Comparison of ENCODE assay signal across 16 mouse cellular contexts in the genomic region with DNA sequence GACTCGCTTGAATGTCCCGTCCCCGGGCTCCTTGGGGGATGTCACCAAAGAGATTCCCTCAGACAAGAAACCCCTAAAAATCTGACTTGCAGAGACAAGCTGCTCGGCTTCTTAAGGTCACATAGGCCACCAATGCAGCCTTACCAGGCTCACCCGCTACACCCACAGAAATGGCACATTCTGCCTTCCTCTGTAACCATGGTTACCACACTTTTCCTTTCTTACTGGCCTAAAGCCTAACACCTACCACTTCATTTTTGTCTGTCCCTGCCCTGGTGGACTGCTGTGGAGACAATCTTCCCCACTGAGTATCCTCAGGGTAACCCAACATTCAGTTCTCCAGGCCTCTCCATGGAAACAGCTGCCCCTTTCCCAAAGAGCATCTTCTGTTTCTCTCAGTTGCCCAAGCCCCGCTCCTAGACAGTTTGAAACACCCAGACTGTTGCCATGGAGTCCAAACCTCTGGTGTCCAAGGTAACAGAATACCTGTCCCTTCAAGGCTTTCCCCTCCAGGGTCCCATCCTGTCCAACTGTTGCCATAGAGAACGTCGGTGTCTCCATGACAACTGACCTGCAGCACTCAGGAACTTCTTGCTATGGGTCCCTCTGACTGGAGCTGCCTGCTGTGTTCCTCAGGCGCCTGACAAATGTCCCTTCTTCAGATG. TPM values are rescaled to one million over a fixed set of nuclear protein-coding genes. Genes with fewer than 3 reads are reported as not detected.
DNase-seq lines count a peak whose midpoint lies in the region; ATAC-seq lines count a peak whose summit lies in the region.
"Had no signal": no experiment of that assay in that cellular context is flagged by ENCODE, and none has a peak within 500 bp of the region (broad histone marks: within the 10 kb centered on the region; RNA-seq: fewer than 3 reads in every experiment).

No protein-coding gene starts in this region.

- no peak overlapping the region for H3K4me3 ChIP-seq in forebrain, embryonic 13.5 days
- H3K4me3 ChIP-seq in forebrain, embryonic 10.5 days, result no peak overlapping the region
- no peak overlapping the region for H3K4me3 ChIP-seq in hindbrain, embryonic 16.5 days (ENCODE audit: low read length)
- no peak overlapping the region for H3K4me3 ChIP-seq in neural tube, embryonic 12.5 days
- H3K4me3 ChIP-seq: heart, embryonic 13.5 days had no signal

- no peak overlapping the region for H3K27ac ChIP-seq in forebrain, embryonic 13.5 days
- no peak overlapping the region for H3K27ac ChIP-seq in forebrain, embryonic 10.5 days
- H3K27ac ChIP-seq in hindbrain, embryonic 16.5 days (ENCODE audit: low read depth, low read length), result no peak overlapping the region
- H3K27ac ChIP-seq in neural tube, embryonic 12.5 days, result no peak overlapping the region
- H3K27ac ChIP-seq: heart, embryonic 13.5 days had no signal

- 57% methylated on average over 9 of the region's 9 CpGs for WGBS in forebrain, embryonic 13.5 days
- 62% methylated on average over 9 of the region's 9 CpGs for WGBS in forebrain, embryonic 10.5 days
- 29% methylated on average over 9 of the region's 9 CpGs for WGBS in hindbrain, embryonic 16.5 days
- 40% methylated on average over 9 of the region's 9 CpGs for WGBS in neural tube, embryonic 12.5 days

- H3K27me3 ChIP-seq in forebrain, embryonic 13.5 days, result peaks cover 60% of the 10 kb centered on the region
- H3K27me3 ChIP-seq in forebrain, embryonic 10.5 days (ENCODE audit: poor library complexity, severe bottlenecking), result peaks cover 89% of the 10 kb centered on the region
- peaks cover 31% of the 10 kb centered on the region for H3K27me3 ChIP-seq in hindbrain, embryonic 16.5 days (replicated peaks; ENCODE audit: control insufficient read depth, insufficient read depth, low read length)
- H3K27me3 ChIP-seq in neural tube, embryonic 12.5 days (replicated peaks), result peaks cover 62% of the 10 kb centered on the region

- no peak overlapping the region for H3K9ac ChIP-seq in forebrain, embryonic 13.5 days
- no peak overlapping the region; the same call in 1 of the 2 replicates for H3K9ac ChIP-seq in hindbrain, embryonic 16.5 days (ENCODE audit: low read depth, low read length)
- no peak overlapping the region for H3K9ac ChIP-seq in neural tube, embryonic 12.5 days
- H3K9ac ChIP-seq: heart, embryonic 13.5 days; lung, embryonic 14.5 days had no signal

- H3K9me3 ChIP-seq in forebrain, embryonic 13.5 days (replicated peaks), result no peaks in the 10 kb centered on the region
- H3K9me3 ChIP-seq in forebrain, embryonic 10.5 days, result no peaks in the 10 kb centered on the region
- no peaks in the 10 kb centered on the region for H3K9me3 ChIP-seq in hindbrain, embryonic 16.5 days (ENCODE audit: control insufficient read depth, low read length)
- no peaks in the 10 kb centered on the region for H3K9me3 ChIP-seq in neural tube, embryonic 12.5 days
- H3K9me3 ChIP-seq: heart, embryonic 13.5 days had no signal

- no peak for DNase-seq in forebrain, embryonic 10.5 days (ENCODE audit: extremely low spot score, low spot score)
- DNase-seq in ZHBTc4 (ENCODE audit: low read depth, low spot score), result peak; percentile 75
- no peak for DNase-seq in natural killer cell, adult 2 months (ENCODE audit: low spot score in 2 of 2)
- no peak for DNase-seq in Muller cell, postnatal 12 days (ENCODE audit: inconsistent ontology term)
- DNase-seq: adrenal gland, postnatal 10 days; cerebellum, postnatal 25 days; gastrocnemius, postnatal 25 days; kidney, adult 9 months; lung, embryonic 14.5 days; right cerebral cortex, postnatal 14 days had no signal

- ATAC-seq in forebrain, embryonic 13.5 days, result 0 out of 2 replicates have a peak, but pooled peaks have one; percentile 5
- ATAC-seq in hindbrain, embryonic 16.5 days, result peak; percentile 35
- peak; percentile 37 for ATAC-seq in neural tube, embryonic 12.5 days (ENCODE audit: low FRiP score, low read depth)
- no peak for ATAC-seq in inflammation-experienced regulatory T-cells, adult 6 months

- H3K4me2 ChIP-seq in forebrain, embryonic 13.5 days, result no peak overlapping the region
- H3K4me2 ChIP-seq in hindbrain, embryonic 16.5 days (ENCODE audit: low read length), result no peak overlapping the region
- no peak overlapping the region; the same call in 1 of the 2 replicates for H3K4me2 ChIP-seq in neural tube, embryonic 12.5 days (replicated peaks)
- H3K4me2 ChIP-seq: heart, embryonic 13.5 days; lung, embryonic 14.5 days had no signal

- peaks cover 15% of the 10 kb centered on the region for H3K36me3 ChIP-seq in forebrain, embryonic 13.5 days (ENCODE audit: poor library complexity, severe bottlenecking)
- H3K36me3 ChIP-seq in forebrain, embryonic 10.5 days (replicated peaks), result no peaks in the 10 kb centered on the region
- H3K36me3 ChIP-seq in hindbrain, embryonic 16.5 days (ENCODE audit: control insufficient read depth, insufficient read depth, low read length), result no peaks in the 10 kb centered on the region
- H3K36me3 ChIP-seq in neural tube, embryonic 12.5 days, result peaks cover 3% of the 10 kb centered on the region; the same call in 1 of the 2 replicates
- H3K36me3 ChIP-seq: heart, embryonic 13.5 days had no signal

- peaks cover 24% of the 10 kb centered on the region for H3K4me1 ChIP-seq in forebrain, embryonic 13.5 days
- H3K4me1 ChIP-seq in forebrain, embryonic 10.5 days, result peaks cover 34% of the 10 kb centered on the region
- peaks cover 26% of the 10 kb centered on the region for H3K4me1 ChIP-seq in hindbrain, embryonic 16.5 days (ENCODE audit: control insufficient read depth, insufficient read depth, low read depth, low read length)
- H3K4me1 ChIP-seq in neural tube, embryonic 12.5 days, result peaks cover 26% of the 10 kb centered on the region

RNA-seq across cellular contexts. Expression of gene Hapln4, which starts 6.2 kb away (rescaled TPM):
- 0.14 and 0.16 TPM in 2 replicates for polyA plus RNA-seq in forebrain, embryonic 13.5 days (2015; fragmentation: Nextera tagmentation; extraction: Ambion mirVana)
- 0.05 and 0.12 TPM in 2 replicates for polyA plus RNA-seq in forebrain, embryonic 10.5 days (2016; fragmentation: Nextera tagmentation; extraction: Ambion mirVana)
- polyA plus RNA-seq in hindbrain, embryonic 16.5 days (2015; fragmentation: Nextera tagmentation; extraction: Ambion mirVana), result 1.2 and 1.3 TPM in 2 replicates
- 0.33 and 0.50 TPM in 2 replicates for polyA plus RNA-seq in neural tube, embryonic 12.5 days (2016; fragmentation: Nextera tagmentation; extraction: Ambion mirVana)
- polyA plus RNA-seq in inflammation-experienced regulatory T-cells, adult 6 months (2017; shearing (Covaris generic)), result not detected

RNA-seq across cellular contexts. Expression of gene Tm6sf2, which starts 16.7 kb away (rescaled TPM):
- 1.1 and 1.3 TPM in 2 replicates for polyA plus RNA-seq in forebrain, embryonic 13.5 days (2015; fragmentation: Nextera tagmentation; extraction: Ambion mirVana)
- 0.35 and 0.68 TPM in 2 replicates for polyA plus RNA-seq in forebrain, embryonic 10.5 days (2016; fragmentation: Nextera tagmentation; extraction: Ambion mirVana)
- 1.2 and 1.4 TPM in 2 replicates for polyA plus RNA-seq in hindbrain, embryonic 16.5 days (2015; fragmentation: Nextera tagmentation; extraction: Ambion mirVana)
- 1.2 and 1.7 TPM in 2 replicates for polyA plus RNA-seq in neural tube, embryonic 12.5 days (2016; fragmentation: Nextera tagmentation; extraction: Ambion mirVana)
- polyA plus RNA-seq in inflammation-experienced regulatory T-cells, adult 6 months (2017; shearing (Covaris generic)), result under 1 TPM in 2 of 3 experiments, not detected in 1; 0.59 to 0.94 TPM

RNA-seq across cellular contexts. Expression of gene Ncan, which starts 31.2 kb away (rescaled TPM):
- polyA plus RNA-seq in forebrain, embryonic 13.5 days (2015; fragmentation: Nextera tagmentation; extraction: Ambion mirVana), result 100 and 102 TPM in 2 replicates
- 10.5 and 13.5 TPM in 2 replicates for polyA plus RNA-seq in forebrain, embryonic 10.5 days (2016; fragmentation: Nextera tagmentation; extraction: Ambion mirVana)
- polyA plus RNA-seq in hindbrain, embryonic 16.5 days (2015; fragmentation: Nextera tagmentation; extraction: Ambion mirVana), result 178 and 200 TPM in 2 replicates
- 88.8 and 93.9 TPM in 2 replicates for polyA plus RNA-seq in neural tube, embryonic 12.5 days (2016; fragmentation: Nextera tagmentation; extraction: Ambion mirVana)
- not detected for polyA plus RNA-seq in inflammation-experienced regulatory T-cells, adult 6 months (2017; shearing (Covaris generic))
- polyA plus RNA-seq: liver, adult 2 months had no signal

RNA-seq across cellular contexts. Expression of gene Nr2c2ap, which starts 41.7 kb away (rescaled TPM):
- 33.4 and 37.4 TPM in 2 replicates for polyA plus RNA-seq in forebrain, embryonic 13.5 days (2015; fragmentation: Nextera tagmentation; extraction: Ambion mirVana)
- polyA plus RNA-seq in forebrain, embryonic 10.5 days (2016; fragmentation: Nextera tagmentation; extraction: Ambion mirVana), result 35.7 and 37.9 TPM in 2 replicates
- polyA plus RNA-seq in hindbrain, embryonic 16.5 days (2015; fragmentation: Nextera tagmentation; extraction: Ambion mirVana), result 46.7 and 51.6 TPM in 2 replicates
- polyA plus RNA-seq in neural tube, embryonic 12.5 days (2016; fragmentation: Nextera tagmentation; extraction: Ambion mirVana), result 29.2 and 32.0 TPM in 2 replicates
- polyA plus RNA-seq in inflammation-experienced regulatory T-cells, adult 6 months (2017; shearing (Covaris generic)), result 10 to 100 TPM; 37.8 to 49.3 (median 40.1) TPM

RNA-seq across cellular contexts. Expression of gene Sugp1, which starts 46.8 kb away (rescaled TPM):
- 56.2 and 63.1 TPM in 2 replicates for polyA plus RNA-seq in forebrain, embryonic 13.5 days (2015; fragmentation: Nextera tagmentation; extraction: Ambion mirVana)
- 53.4 and 55.3 TPM in 2 replicates for polyA plus RNA-seq in forebrain, embryonic 10.5 days (2016; fragmentation: Nextera tagmentation; extraction: Ambion mirVana)
- polyA plus RNA-seq in hindbrain, embryonic 16.5 days (2015; fragmentation: Nextera tagmentation; extraction: Ambion mirVana), result 54.4 and 55.8 TPM in 2 replicates
- 56.4 and 57.0 TPM in 2 replicates for polyA plus RNA-seq in neural tube, embryonic 12.5 days (2016; fragmentation: Nextera tagmentation; extraction: Ambion mirVana)
- polyA plus RNA-seq in inflammation-experienced regulatory T-cells, adult 6 months (2017; shearing (Covaris generic)), result 10 to 100 TPM; 38.0 to 52.9 (median 52.6) TPM

Comparison
In these comparisons a context has a peak if more than half of its experiments do, and no peak if none do; other contexts are left out.
1. RNA of gene Ncan, which starts 31.2 kb away (polyA plus RNA-seq): 178 to 200 TPM in hindbrain, embryonic 16.5 days, 100 to 102 TPM in forebrain, embryonic 13.5 days, 88.8 to 93.9 TPM in neural tube, embryonic 12.5 days and 10.5 to 13.5 TPM in forebrain, embryonic 10.5 days; not detected in inflammation-experienced regulatory T-cells, adult 6 months; every median in the first group is over 10 times any median in the second.